Mouse (Mus musculus) kidney, adult 9 months (tissue): Measurements from ENCODE around the gene Shank2.

Experiments used
- DNase-seq: peaks from one replicate; pipeline ENCODE4 v3.0.0; 2022

Gene Shank2

GRCm38 (mm10) chr7:144031611-144032010 is 29.9 kb downstream of the Shank2 start:
- no peak for DNase-seq

GRCm38 (mm10) chr7:144037541-144037940 is 35.8 kb downstream of the Shank2 start:
- no peak for DNase-seq

- peak; percentile 43 for DNase-seq
Observed at GRCm38 (mm10) chr7:144037966-144038669, 36.4 kb downstream of the Shank2 start.

- DNase-seq = no peak
Observed at GRCm38 (mm10) chr7:144038741-144039140, 37.0 kb downstream of the Shank2 start.

- no peak for DNase-seq
Observed at GRCm38 (mm10) chr7:144040328-144040727, 38.6 kb downstream of the Shank2 start.

- peak; percentile 82 for DNase-seq
Observed at GRCm38 (mm10) chr7:144052076-144052475, 50.3 kb downstream of the Shank2 start.

GRCm38 (mm10) chr7:144055188-144055587 is 53.5 kb downstream of the Shank2 start:
- no peak for DNase-seq

- no peak for DNase-seq
Observed at GRCm38 (mm10) chr7:144055702-144056531, 54.2 kb downstream of the Shank2 start.

GRCm38 (mm10) chr7:144070162-144070949 is 68.6 kb downstream of the Shank2 start:
- no peak for DNase-seq

- peak; percentile 54 for DNase-seq
Observed at GRCm38 (mm10) chr7:144072219-144072618, 70.5 kb downstream of the Shank2 start.

GRCm38 (mm10) chr7:144072856-144073255 is 71.1 kb downstream of the Shank2 start:
- DNase-seq = no peak

- peak; percentile 52 for DNase-seq
Observed at GRCm38 (mm10) chr7:144074718-144075117, 73.0 kb downstream of the Shank2 start.

- peak; percentile 48 for DNase-seq
Observed at GRCm38 (mm10) chr7:144078661-144079060, 76.9 kb downstream of the Shank2 start.

GRCm38 (mm10) chr7:144079861-144080260 is 78.1 kb downstream of the Shank2 start:
- peak; percentile 20 for DNase-seq

GRCm38 (mm10) chr7:144081448-144081847 is 79.7 kb downstream of the Shank2 start:
- peak; percentile 53 for DNase-seq

- DNase-seq = no peak
Observed at GRCm38 (mm10) chr7:144081963-144082362, 80.2 kb downstream of the Shank2 start.

- no peak for DNase-seq
Observed at GRCm38 (mm10) chr7:144087277-144087676, 85.5 kb downstream of the Shank2 start.

GRCm38 (mm10) chr7:144094132-144094531 is 92.4 kb downstream of the Shank2 start:
- DNase-seq = no peak

- DNase-seq = no peak
Observed at GRCm38 (mm10) chr7:144097314-144097713, 95.6 kb downstream of the Shank2 start.

GRCm38 (mm10) chr7:144102222-144102980 is 100.7 kb downstream of the Shank2 start:
- DNase-seq = no peak

- DNase-seq = no peak
Observed at GRCm38 (mm10) chr7:144105952-144106351, 104.2 kb downstream of the Shank2 start.

- DNase-seq = no peak
Observed at GRCm38 (mm10) chr7:144106352-144107011, 104.8 kb downstream of the Shank2 start.
